Comparison of ENCODE assay signal across 7 mouse cellular contexts in the genomic region with DNA sequence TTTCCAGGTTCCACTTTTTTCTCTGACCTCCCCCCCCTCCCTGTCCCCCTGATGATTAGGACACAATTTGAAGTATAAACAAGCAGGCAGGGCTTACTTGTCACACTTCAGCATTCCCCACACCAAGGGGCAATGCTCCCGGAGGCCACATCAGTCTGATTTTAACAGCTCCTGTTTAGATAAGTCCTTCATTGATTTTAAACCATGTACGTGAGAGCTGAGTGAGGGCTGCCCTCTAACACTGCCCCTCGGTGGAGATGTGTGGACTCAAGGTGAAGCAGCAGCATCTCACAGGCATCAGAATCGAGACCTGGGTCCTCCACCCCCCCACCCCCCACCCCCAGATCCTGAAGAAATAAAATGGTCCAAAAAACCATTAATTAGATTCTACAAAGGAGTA.
DNase-seq lines count a peak whose midpoint lies in the region; ATAC-seq and TF ChIP-seq lines count a peak whose summit lies in the region.

No protein-coding gene starts in this region.

- H3K27me3 ChIP-seq in kidney, postnatal 0 days (ENCODE audit: insufficient read depth, low read length): no peaks in the 10 kb centered on the region
- H3K27me3 ChIP-seq in embryonic facial prominence, embryonic 13.5 days: no peaks in the 10 kb centered on the region
- H3K27me3 ChIP-seq in intestine, postnatal 0 days (replicated peaks; ENCODE audit: control insufficient read depth, insufficient read depth, low read length): no peaks in the 10 kb centered on the region
- no peaks in the 10 kb centered on the region for H3K27me3 ChIP-seq in neural tube, embryonic 15.5 days (replicated peaks)

- ATAC-seq in kidney, postnatal 0 days (replicated peaks; ENCODE audit: low FRiP score, low read depth): no peak
- no peak for ATAC-seq in embryonic facial prominence, embryonic 13.5 days (ENCODE audit: insufficient number of reproducible peaks, insufficient read depth, low FRiP score, low TSS enrichment, low read depth)
- no peak for ATAC-seq in intestine, postnatal 0 days
- no peak for ATAC-seq in neural tube, embryonic 15.5 days (ENCODE audit: low FRiP score)

- intact Hi-C loops in left cerebral cortex, postnatal 10 days (cut with DNase I): no loop called here

- WGBS in kidney, postnatal 0 days: 10% methylated on average over 4 of the region's 4 CpGs
- 4% methylated on average over 4 of the region's 4 CpGs for WGBS in embryonic facial prominence, embryonic 13.5 days
- 15% methylated on average over 4 of the region's 4 CpGs for WGBS in intestine, postnatal 0 days
- WGBS in neural tube, embryonic 15.5 days: 10% methylated on average over 4 of the region's 4 CpGs

- peak; percentile 11 for DNase-seq in kidney, postnatal 0 days (ENCODE audit: low spot score)
- no peak for DNase-seq in kidney, postnatal 36 days
- DNase-seq in left cerebral cortex, postnatal 10 days (ENCODE audit: extremely low spot score in 1 of 2, low spot score in 2 of 2): no peak
- DNase-seq in thymus, postnatal 0 days (ENCODE audit: low spot score): no peak

- no peak for TF ChIP-seq CTCF in kidney, postnatal 0 days (IDR thresholded peaks at IDR 0.05; ENCODE audit: low read depth)
- no peak for TF ChIP-seq CTCF in intestine, postnatal 0 days (IDR thresholded peaks at IDR 0.05; ENCODE audit: low read depth)

- peak overlapping the region; percentile 81 for H3K4me2 ChIP-seq in kidney, postnatal 0 days (ENCODE audit: low read length)
- peak overlapping the region; percentile 72 for H3K4me2 ChIP-seq in embryonic facial prominence, embryonic 13.5 days
- peak overlapping the region; percentile 71 for H3K4me2 ChIP-seq in intestine, postnatal 0 days (replicated peaks; ENCODE audit: low read depth)
- peak overlapping the region; percentile 84 for H3K4me2 ChIP-seq in neural tube, embryonic 15.5 days

- H3K9me3 ChIP-seq in kidney, postnatal 0 days (replicated peaks; ENCODE audit: low read length): no peaks in the 10 kb centered on the region
- H3K9me3 ChIP-seq in embryonic facial prominence, embryonic 13.5 days: no peaks in the 10 kb centered on the region
- no peaks in the 10 kb centered on the region for H3K9me3 ChIP-seq in intestine, postnatal 0 days (ENCODE audit: control insufficient read depth)
- H3K9me3 ChIP-seq in neural tube, embryonic 15.5 days (replicated peaks): no peaks in the 10 kb centered on the region

- peaks cover 29% of the 10 kb centered on the region for H3K4me1 ChIP-seq in kidney, postnatal 0 days (replicated peaks; ENCODE audit: insufficient read depth, low read length)
- peaks cover 62% of the 10 kb centered on the region for H3K4me1 ChIP-seq in embryonic facial prominence, embryonic 13.5 days
- H3K4me1 ChIP-seq in intestine, postnatal 0 days (replicated peaks; ENCODE audit: control insufficient read depth, insufficient read depth, low read length): 0 out of 2 replicates have a peak, but pooled peaks cover 5% of the 10 kb centered on the region
- peaks cover 57% of the 10 kb centered on the region for H3K4me1 ChIP-seq in neural tube, embryonic 15.5 days

- no peak overlapping the region for H3K27ac ChIP-seq in kidney, postnatal 0 days
- no peak overlapping the region for H3K27ac ChIP-seq in embryonic facial prominence, embryonic 13.5 days
- 0 out of 2 replicates have a peak overlapping the region, but pooled peaks have one; percentile 68 for H3K27ac ChIP-seq in intestine, postnatal 0 days (ENCODE audit: low read depth, low read length)
- peak overlapping the region; percentile 97 for H3K27ac ChIP-seq in neural tube, embryonic 15.5 days (replicated peaks)

- H3K9ac ChIP-seq in kidney, postnatal 0 days (ENCODE audit: low read depth, low read length): peak overlapping the region; percentile 52; the same call in 1 of the 2 replicates
- H3K9ac ChIP-seq in embryonic facial prominence, embryonic 13.5 days: peak overlapping the region; percentile 80
- H3K9ac ChIP-seq in intestine, postnatal 0 days (ENCODE audit: low read depth, low read length): no peak overlapping the region; the same call in 1 of the 2 replicates
- peak overlapping the region; percentile 86 for H3K9ac ChIP-seq in neural tube, embryonic 15.5 days (replicated peaks)

- peak overlapping the region; percentile 57 for H3K4me3 ChIP-seq in kidney, postnatal 0 days (replicated peaks; ENCODE audit: low read depth, low read length)
- H3K4me3 ChIP-seq in embryonic facial prominence, embryonic 13.5 days: peak overlapping the region; percentile 58
- H3K4me3 ChIP-seq in intestine, postnatal 0 days (ENCODE audit: low read depth, low read length): peak overlapping the region; percentile 50
- peak overlapping the region; percentile 67 for H3K4me3 ChIP-seq in neural tube, embryonic 15.5 days (replicated peaks)

- no peaks in the 10 kb centered on the region for H3K36me3 ChIP-seq in kidney, postnatal 0 days (ENCODE audit: insufficient read depth, low read length)
- no peaks in the 10 kb centered on the region for H3K36me3 ChIP-seq in embryonic facial prominence, embryonic 13.5 days
- H3K36me3 ChIP-seq in intestine, postnatal 0 days (ENCODE audit: control insufficient read depth, insufficient read depth): peaks cover 4% of the 10 kb centered on the region; the same call in 1 of the 2 replicates
- H3K36me3 ChIP-seq in neural tube, embryonic 15.5 days: no peaks in the 10 kb centered on the region; the same call in 1 of the 2 replicates

Comparison
In these comparisons a context has a peak if more than half of its experiments do, and no peak if none do; other contexts are left out.
1. H3K27ac ChIP-seq: peak in intestine, postnatal 0 days (single experiment) and neural tube, embryonic 15.5 days (single experiment); none in kidney, postnatal 0 days (single experiment) and embryonic facial prominence, embryonic 13.5 days (single experiment).
2. Peak in every context shown above with its lines, with median percentiles within 50 percentile points of each other: H3K4me2 ChIP-seq and H3K4me3 ChIP-seq.